In the genomic region with DNA sequence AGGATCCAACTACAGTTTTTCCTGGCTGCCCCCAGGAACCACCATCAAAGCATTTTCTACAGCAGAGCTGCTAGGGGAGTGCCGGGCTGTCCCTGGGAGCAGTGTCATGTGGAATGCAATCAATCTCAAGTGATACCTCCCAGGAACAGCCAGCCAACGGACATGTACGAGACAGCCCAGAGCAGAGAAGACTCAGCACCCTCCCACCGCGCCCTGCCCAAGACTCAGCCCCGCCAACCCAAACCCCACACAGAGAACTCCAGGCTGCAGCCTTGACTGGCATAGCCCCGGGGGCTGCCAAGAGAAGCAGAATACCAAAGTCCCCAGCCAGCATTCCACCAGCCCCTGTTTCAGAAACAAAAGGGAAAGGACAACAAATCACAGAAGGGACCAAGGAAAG, we compare ENCODE assay signal across 9 mouse cellular contexts. TPM values are rescaled to one million over a fixed set of nuclear protein-coding genes. Genes with fewer than 3 reads are reported as not detected.
A peak's percentile ranks its signal among the peaks of the same experiment; 100 is the strongest.
DNase-seq lines count a peak whose midpoint lies in the region; ATAC-seq and TF ChIP-seq lines count a peak whose summit lies in the region.
"Had no signal": no experiment of that assay in that cellular context is flagged by ENCODE, and none has a peak within 500 bp of the region (broad histone marks: within the 10 kb centered on the region; RNA-seq: fewer than 3 reads in every experiment).

No protein-coding gene starts in this region.

- peak; percentile 38 to 52 for DNase-seq in heart, adult 2 months
- no peak for DNase-seq in heart, adult 9 months (ENCODE audit: low spot score in 2 of 2)
- peak; percentile 47 to 65 for DNase-seq in kidney, postnatal 4 days
- DNase-seq in frontal cortex, postnatal 14 days (ENCODE audit: low spot score in 2 of 2), result no peak
- no peak for DNase-seq in left cerebral cortex, adult 2 months (ENCODE audit: extremely low spot score in 1 of 2, low spot score in 2 of 2)
- DNase-seq: thymus, postnatal 36 days had no signal

- no peak for TF ChIP-seq CTCF in heart, adult 2 months (IDR thresholded peaks at IDR 0.05)
- no peak for TF ChIP-seq CTCF in left cerebral cortex, adult 2 months (IDR thresholded peaks at IDR 0.05)

- H3K79me2 ChIP-seq in heart, adult 2 months (replicated peaks; ENCODE audit: control insufficient read depth, insufficient read depth, low read length), result no peaks in the 10 kb centered on the region

- no peaks in the 10 kb centered on the region for H3K27me3 ChIP-seq in heart, adult 2 months (ENCODE audit: control insufficient read depth, insufficient read depth, low read length)
- no peaks in the 10 kb centered on the region for H3K27me3 ChIP-seq in heart, embryonic 14.5 days (ENCODE audit: control insufficient read depth, insufficient read depth, low read length)
- H3K27me3 ChIP-seq in neural tube, embryonic 14.5 days (ENCODE audit: control insufficient read depth, insufficient read depth, low read length), result no peaks in the 10 kb centered on the region

- no peak for TF ChIP-seq POLR2A in heart, adult 2 months (IDR thresholded peaks at IDR 0.05; ENCODE audit: insufficient read depth, low read depth, low read length)

- H3K9ac ChIP-seq in heart, adult 2 months (ENCODE audit: low read depth, low read length), result peak overlapping the region; percentile 57
- peak overlapping the region; percentile 66 for H3K9ac ChIP-seq in heart, embryonic 14.5 days (ENCODE audit: low read length)
- H3K9ac ChIP-seq in neural tube, embryonic 14.5 days (replicated peaks; ENCODE audit: low read depth, low read length), result no peak overlapping the region

- TF ChIP-seq EP300 in heart, adult 2 months (IDR thresholded peaks at IDR 0.05; ENCODE audit: insufficient read depth, low read depth, low read length), result no peak

- 15% methylated on average over 7 of the region's 7 CpGs for WGBS in heart, adult 2 months
- 4% methylated on average over 7 of the region's 7 CpGs for WGBS in heart, embryonic 14.5 days
- 25% methylated on average over 7 of the region's 7 CpGs for WGBS in neural tube, embryonic 14.5 days

- no peaks in the 10 kb centered on the region; the same call in 1 of the 2 replicates for H3K36me3 ChIP-seq in heart, adult 2 months (ENCODE audit: control insufficient read depth, insufficient read depth, low read length)
- 0 out of 2 replicates have a peak, but pooled peaks cover 4% of the 10 kb centered on the region for H3K36me3 ChIP-seq in heart, embryonic 14.5 days (ENCODE audit: control insufficient read depth, insufficient read depth, low read length)
- no peaks in the 10 kb centered on the region for H3K36me3 ChIP-seq in neural tube, embryonic 14.5 days (ENCODE audit: control insufficient read depth, insufficient read depth, low read length)

- H3K4me1 ChIP-seq in heart, adult 2 months (ENCODE audit: control insufficient read depth, insufficient read depth, low read length), result peaks cover 20% of the 10 kb centered on the region
- H3K4me1 ChIP-seq in heart, embryonic 14.5 days (ENCODE audit: control insufficient read depth in 2 of 2, insufficient read depth in 2 of 2, low read length in 2 of 2), result peaks cover 29 to 51% of the 10 kb centered on the region in 2 experiments
- H3K4me1 ChIP-seq in neural tube, embryonic 14.5 days (ENCODE audit: control insufficient read depth, insufficient read depth, low read length), result no peaks in the 10 kb centered on the region

- 0 out of 2 replicates have a peak, but pooled peaks have one; percentile 37 for ATAC-seq in heart, embryonic 14.5 days (ENCODE audit: insufficient number of reproducible peaks, insufficient read depth, low FRiP score, low read depth)
- no peak for ATAC-seq in neural tube, embryonic 14.5 days (ENCODE audit: low read depth)
- no peak for ATAC-seq in erythroblast, adult 5-6 weeks (replicated peaks; ENCODE audit: low FRiP score, poor library complexity, severe bottlenecking)

- H3K9me3 ChIP-seq in heart, embryonic 14.5 days (ENCODE audit: control insufficient read depth, low read length), result no peaks in the 10 kb centered on the region
- H3K9me3 ChIP-seq in neural tube, embryonic 14.5 days (ENCODE audit: control insufficient read depth, low read length), result no peaks in the 10 kb centered on the region

- intact Hi-C loops in heart, adult 2 months (cut with DNase I), result loop anchor here (1.0 to 2.0 kb wide), 2 partner anchors 14 to 77 kb away; no protein-coding TSS in a partner anchor
- intact Hi-C loops in left cerebral cortex, adult 2 months (cut with DNase I), result no loop called here

- peak overlapping the region; percentile 89 for H3K27ac ChIP-seq in heart, adult 2 months
- H3K27ac ChIP-seq in heart, embryonic 14.5 days (replicated peaks in 1 of 2; ENCODE audit: control insufficient read depth in 1 of 2, insufficient read depth in 1 of 2, low read depth in 2 of 2, low read length in 2 of 2), result peak overlapping the region; percentile 25 to 86
- peak overlapping the region; percentile 39; the same call in 1 of the 2 replicates for H3K27ac ChIP-seq in neural tube, embryonic 14.5 days (ENCODE audit: low read depth, low read length)
- no peak overlapping the region for H3K27ac ChIP-seq in left cerebral cortex, adult 2 months

- peak overlapping the region; percentile 58 for H3K4me3 ChIP-seq in heart, adult 2 months
- H3K4me3 ChIP-seq in heart, embryonic 14.5 days (ENCODE audit: control insufficient read depth in 1 of 2, insufficient read depth in 1 of 2, low read depth in 1 of 2, low read length in 2 of 2), result peak overlapping the region; percentile 14 to 30; a peak in 3 of 4 replicates
- no peak overlapping the region for H3K4me3 ChIP-seq in neural tube, embryonic 14.5 days (ENCODE audit: low read depth, low read length)
- no peak overlapping the region for H3K4me3 ChIP-seq in left cerebral cortex, adult 2 months

- peak overlapping the region; percentile 60 for H3K4me2 ChIP-seq in heart, embryonic 14.5 days (ENCODE audit: low read length)
- H3K4me2 ChIP-seq in neural tube, embryonic 14.5 days (ENCODE audit: low read depth, low read length), result no peak overlapping the region

RNA-seq across cellular contexts. Expression of a gene that starts 31.0 kb away (rescaled TPM):
- total RNA-seq in heart, adult 2 months (2021), result 10 to 100 TPM; 15.4 to 15.5 TPM
- polyA plus RNA-seq in heart, adult 2 months (2012; rRNA removed), result 8.6 and 16.0 TPM in 2 replicates
- polyA plus RNA-seq in heart, embryonic 14.5 days (2014; fragmentation: Nextera tagmentation; extraction: Ambion mirVana), result 37.9 and 39.4 TPM in 2 replicates
- polyA plus RNA-seq in neural tube, embryonic 14.5 days (2014; fragmentation: Nextera tagmentation; extraction: Ambion mirVana), result 5.3 and 8.9 TPM in 2 replicates
- 1 to 10 TPM; 2.6 to 4.0 TPM for total RNA-seq in left cerebral cortex, adult 2 months (2021)
- 7.9 and 9.8 TPM in 2 replicates for total RNA-seq in erythroblast, adult 5-6 weeks (2015; ENCODE audit: low replicate concordance)
- 18.4 and 20.8 TPM in 2 replicates for total RNA-seq in erythroblast, adult 5-6 weeks (2017; ENCODE audit: low replicate concordance)

RNA-seq across cellular contexts. Expression of a gene that starts 35.0 kb away (rescaled TPM):
- total RNA-seq in heart, adult 2 months (2021), result not detected
- not detected in 2 replicates for polyA plus RNA-seq in heart, adult 2 months (2012; rRNA removed)
- polyA plus RNA-seq in heart, embryonic 14.5 days (2014; fragmentation: Nextera tagmentation; extraction: Ambion mirVana), result not detected in 2 replicates
- not detected in 2 replicates for polyA plus RNA-seq in neural tube, embryonic 14.5 days (2014; fragmentation: Nextera tagmentation; extraction: Ambion mirVana)
- not detected for total RNA-seq in left cerebral cortex, adult 2 months (2021)
- total RNA-seq in erythroblast, adult 5-6 weeks (2015; ENCODE audit: low replicate concordance), result not detected in 2 replicates
- total RNA-seq in erythroblast, adult 5-6 weeks (2017; ENCODE audit: low replicate concordance), result not detected in 2 replicates

Comparison
In these comparisons a context has a peak if more than half of its experiments do, and no peak if none do; other contexts are left out.
1. DNase-seq: peak in heart, adult 2 months (2 of 2) and kidney, postnatal 4 days (2 of 2); none in heart, adult 9 months (0 of 2), frontal cortex, postnatal 14 days (0 of 2) and left cerebral cortex, adult 2 months (0 of 2).
2. H3K4me3 ChIP-seq: peak in heart, adult 2 months (single experiment) and heart, embryonic 14.5 days (2 of 2); none in neural tube, embryonic 14.5 days (single experiment) and left cerebral cortex, adult 2 months (single experiment).